Comparison of ENCODE assay signal across 20 mouse cellular contexts in the genomic region with DNA sequence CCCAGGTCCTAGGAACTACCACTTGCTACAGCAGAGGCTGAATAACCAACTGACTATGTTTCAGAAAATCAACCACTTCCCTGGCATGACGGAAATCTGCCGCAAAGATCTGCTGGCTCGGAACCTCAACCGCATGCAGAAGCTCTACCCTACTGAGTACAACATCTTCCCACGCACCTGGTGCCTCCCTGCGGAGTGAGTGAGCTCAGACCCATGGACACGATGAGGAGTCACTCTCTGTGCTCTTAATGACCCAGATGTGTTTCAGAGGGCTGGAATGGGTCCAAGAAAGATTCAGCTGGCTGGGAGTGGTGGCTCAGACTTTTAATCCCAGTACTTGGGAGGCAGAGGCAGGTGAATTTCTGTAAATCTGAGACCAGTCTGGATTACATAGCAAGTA. TPM values are rescaled to one million over a fixed set of nuclear protein-coding genes. Genes with fewer than 3 reads are reported as not detected.
"Had no signal": no experiment of that assay in that cellular context is flagged by ENCODE, and none has a peak within 500 bp of the region (broad histone marks: within the 10 kb centered on the region; RNA-seq: fewer than 3 reads in every experiment).

No protein-coding gene starts in this region.

- H3K9ac ChIP-seq: liver, embryonic 15.5 days; liver, postnatal 0 days; lung, embryonic 15.5 days; midbrain, embryonic 12.5 days; midbrain, embryonic 15.5 days; neural tube, embryonic 12.5 days; stomach, embryonic 15.5 days had no signal

- ATAC-seq: liver, postnatal 0 days; lung, postnatal 0 days; midbrain, embryonic 15.5 days had no signal

- H3K9me3 ChIP-seq: liver, embryonic 15.5 days; lung, embryonic 15.5 days; megakaryocyte, embryonic 14.5 days; midbrain, embryonic 12.5 days; midbrain, embryonic 15.5 days; neural tube, embryonic 12.5 days; stomach, embryonic 15.5 days had no signal

- H3K4me3 ChIP-seq: liver, embryonic 15.5 days; lung, embryonic 15.5 days; megakaryocyte, embryonic 14.5 days; midbrain, embryonic 12.5 days; midbrain, embryonic 15.5 days; neural tube, embryonic 12.5 days; stomach, embryonic 15.5 days had no signal

- H3K27me3 ChIP-seq: lung, embryonic 15.5 days; megakaryocyte, embryonic 14.5 days; stomach, embryonic 15.5 days had no signal

- H3K27ac ChIP-seq: liver, embryonic 15.5 days; lung, embryonic 15.5 days; macrophage; midbrain, embryonic 12.5 days; midbrain, embryonic 15.5 days; neural tube, embryonic 12.5 days; stomach, embryonic 15.5 days; stomach, postnatal 0 days had no signal

- DNase-seq: liver, postnatal 0 days; lung, adult 2 months; lung, postnatal 14 days; lung, postnatal 36 days; right cerebral cortex, postnatal 14 days; thymus, adult 2 months; thymus, postnatal 25 days; thymus, postnatal 4 days had no signal

- H3K4me2 ChIP-seq: lung, embryonic 15.5 days; midbrain, embryonic 12.5 days; midbrain, embryonic 15.5 days; neural tube, embryonic 12.5 days; stomach, embryonic 15.5 days had no signal

- H3K36me3 ChIP-seq: liver, embryonic 15.5 days; lung, embryonic 15.5 days; midbrain, embryonic 12.5 days; midbrain, embryonic 15.5 days; neural tube, embryonic 12.5 days; stomach, embryonic 15.5 days had no signal

- H3K4me1 ChIP-seq: lung, embryonic 15.5 days; midbrain, embryonic 12.5 days; midbrain, embryonic 15.5 days; neural tube, embryonic 12.5 days; stomach, embryonic 15.5 days had no signal

RNA-seq across cellular contexts. Expression of a gene that starts 6.3 kb away (rescaled TPM):
- total RNA-seq: megakaryocyte progenitor cell, adult 5-6 weeks; monocyte, adult 5-6 weeks had no signal
